Mouse (Mus musculus) testis, adult 2 months (tissue): ENCODE data around the gene Clhc1.

Experiments
- CTCF ChIP-seq: fragments of 200-500 bp; IDR thresholded peaks from 2 replicates; pipeline ENCODE4 v1.5.1; 2012; ENCODE audit warnings: low read depth, mild to moderate bottlenecking, inconsistent platforms, low read length, moderate library complexity; ENCODE audit not compliant: control insufficient read depth, insufficient read depth, insufficient replicate concordance
- POLR2A ChIP-seq: fragments of 200-500 bp; IDR thresholded peaks from 2 replicates; pipeline ENCODE4 v1.6.1; 2012; ENCODE audit warnings: low read depth, mild to moderate bottlenecking, inconsistent platforms, low read length, moderate library complexity; ENCODE audit not compliant: control insufficient read depth

GRCm38 (mm10) chr11:29509421-29509820 is 38.3 kb upstream of the Clhc1 start:
- TF ChIP-seq CTCF (no peak), POLR2A (no peak)
